Mouse (Mus musculus): ENCODE measurements around the gene Tecpr1. TPM values are rescaled to one million over a fixed set of nuclear protein-coding genes. Genes with fewer than 3 reads are reported as not detected.

Gene Tecpr1
- polyA plus RNA-seq, 1 experiment from 2014 or later: 18.4 TPM

- DNase-seq (ENCODE audit: low spot score) (no peak), ATAC-seq (ENCODE audit: insufficient read depth, low FRiP score, low TSS enrichment) (no peak)
- Histone ChIP-seq H3K27ac (ENCODE audit: low read depth, low read length) (no peak overlapping the region), H3K4me3 (ENCODE audit: low read depth, low read length) (no peak overlapping the region), H3K27me3 (ENCODE audit: control insufficient read depth, insufficient read depth, low read length) (no peaks in the 10 kb centered on the region), H3K9me3 (ENCODE audit: control insufficient read depth, low read length) (no peaks in the 10 kb centered on the region), H3K4me2 (ENCODE audit: low read depth) (no peak overlapping the region), H3K36me3 (ENCODE audit: control insufficient read depth, insufficient read depth, low read length) (no peaks in the 10 kb centered on the region), H3K9ac (ENCODE audit: low read length) (no peak overlapping the region), H3K4me1 (ENCODE audit: control insufficient read depth, insufficient read depth, low read length) (no peaks in the 10 kb centered on the region)
- WGBS: 88% methylated on average over 7 of the region's 7 CpGs
These were observed 6.8 kb upstream of the Tecpr1 start for GRCm38 (mm10) chr5:144230216-144230615.

- no peaks in the 10 kb centered on the region for H3K9me3 ChIP-seq (ENCODE audit: control insufficient read depth, low read length)
- H3K4me3 ChIP-seq (ENCODE audit: low read depth, low read length): no peak overlapping the region
- H3K9ac ChIP-seq (ENCODE audit: low read length): no peak overlapping the region
- ATAC-seq (ENCODE audit: insufficient read depth, low FRiP score, low TSS enrichment): no peak
- no peak overlapping the region for H3K27ac ChIP-seq (ENCODE audit: low read depth, low read length)
- no peak for DNase-seq (ENCODE audit: low spot score)
- WGBS: 27% methylated on average over 11 of the region's 11 CpGs
- H3K36me3 ChIP-seq (ENCODE audit: control insufficient read depth, insufficient read depth, low read length): no peaks in the 10 kb centered on the region
- H3K4me1 ChIP-seq (ENCODE audit: control insufficient read depth, insufficient read depth, low read length): peaks cover 5% of the 10 kb centered on the region
- H3K4me2 ChIP-seq (ENCODE audit: low read depth): no peak overlapping the region
- H3K27me3 ChIP-seq (ENCODE audit: control insufficient read depth, insufficient read depth, low read length): no peaks in the 10 kb centered on the region
These were observed 2.8 kb upstream of the Tecpr1 start for GRCm38 (mm10) chr5:144226220-144226619.

- H3K9me3 ChIP-seq (ENCODE audit: control insufficient read depth, low read length): no peaks in the 10 kb centered on the region
- no peak for DNase-seq (ENCODE audit: low spot score)
- peak overlapping the region; percentile 78 for H3K9ac ChIP-seq (ENCODE audit: low read length)
- ATAC-seq (ENCODE audit: insufficient read depth, low FRiP score, low TSS enrichment): peak; percentile 46; the same call in 1 of the 2 replicates
- WGBS: 23% methylated on average over 18 of the region's 18 CpGs
- no peaks in the 10 kb centered on the region for H3K27me3 ChIP-seq (ENCODE audit: control insufficient read depth, insufficient read depth, low read length)
- no peaks in the 10 kb centered on the region for H3K36me3 ChIP-seq (ENCODE audit: control insufficient read depth, insufficient read depth, low read length)
- peaks cover 5% of the 10 kb centered on the region for H3K4me1 ChIP-seq (ENCODE audit: control insufficient read depth, insufficient read depth, low read length)
- H3K27ac ChIP-seq (ENCODE audit: low read depth, low read length): peak overlapping the region; percentile 29; the same call in 1 of the 2 replicates
- peak overlapping the region; percentile 77 for H3K4me2 ChIP-seq (ENCODE audit: low read depth)
- H3K4me3 ChIP-seq (ENCODE audit: low read depth, low read length): peak overlapping the region; percentile 61
These were observed 743 bp upstream of the Tecpr1 start for GRCm38 (mm10) chr5:144223899-144224816.

- Histone ChIP-seq H3K4me1 (ENCODE audit: control insufficient read depth, insufficient read depth, low read length) (peaks cover 5% of the 10 kb centered on the region), H3K9me3 (ENCODE audit: control insufficient read depth, low read length) (no peaks in the 10 kb centered on the region), H3K9ac (ENCODE audit: low read length) (peak overlapping the region; percentile 73), H3K36me3 (ENCODE audit: control insufficient read depth, insufficient read depth, low read length) (no peaks in the 10 kb centered on the region), H3K4me2 (ENCODE audit: low read depth) (peak overlapping the region; percentile 77), H3K4me3 (ENCODE audit: low read depth, low read length) (peak overlapping the region; percentile 61), H3K27me3 (ENCODE audit: control insufficient read depth, insufficient read depth, low read length) (no peaks in the 10 kb centered on the region), H3K27ac (ENCODE audit: low read depth, low read length) (no peak overlapping the region)
- 3% methylated on average over 25 of the region's 25 CpGs for WGBS
- DNase-seq (ENCODE audit: low spot score) (no peak), ATAC-seq (ENCODE audit: insufficient read depth, low FRiP score, low TSS enrichment) (no peak; the same call in 1 of the 2 replicates)
These were observed 458 bp downstream of the Tecpr1 start for GRCm38 (mm10) chr5:144222811-144223502.

GRCm38 (mm10) chr5:144221305-144221704 is 2.1 kb downstream of the Tecpr1 start:
- Histone ChIP-seq H3K9ac (ENCODE audit: low read length) (no peak overlapping the region), H3K36me3 (ENCODE audit: control insufficient read depth, insufficient read depth, low read length) (no peaks in the 10 kb centered on the region), H3K27ac (ENCODE audit: low read depth, low read length) (no peak overlapping the region), H3K4me3 (ENCODE audit: low read depth, low read length) (no peak overlapping the region), H3K4me2 (ENCODE audit: low read depth) (no peak overlapping the region), H3K9me3 (ENCODE audit: control insufficient read depth, low read length) (no peaks in the 10 kb centered on the region), H3K4me1 (ENCODE audit: control insufficient read depth, insufficient read depth, low read length) (peaks cover 5% of the 10 kb centered on the region), H3K27me3 (ENCODE audit: control insufficient read depth, insufficient read depth, low read length) (no peaks in the 10 kb centered on the region)
- DNase-seq (ENCODE audit: low spot score) (no peak), ATAC-seq (ENCODE audit: insufficient read depth, low FRiP score, low TSS enrichment) (no peak)
- WGBS: 76% methylated on average over 4 of the region's 4 CpGs

GRCm38 (mm10) chr5:144219936-144220335 is 3.5 kb downstream of the Tecpr1 start:
- WGBS: 91% methylated on average over 5 of the region's 5 CpGs

GRCm38 (mm10) chr5:144219306-144219705 is 4.1 kb downstream of the Tecpr1 start:
- no peaks in the 10 kb centered on the region for H3K9me3 ChIP-seq (ENCODE audit: control insufficient read depth, low read length)
- peaks cover 5% of the 10 kb centered on the region for H3K4me1 ChIP-seq (ENCODE audit: control insufficient read depth, insufficient read depth, low read length)
- H3K9ac ChIP-seq (ENCODE audit: low read length): no peak overlapping the region
- H3K27me3 ChIP-seq (ENCODE audit: control insufficient read depth, insufficient read depth, low read length): no peaks in the 10 kb centered on the region
- no peak overlapping the region for H3K27ac ChIP-seq (ENCODE audit: low read depth, low read length)
- H3K4me2 ChIP-seq (ENCODE audit: low read depth): no peak overlapping the region
- 81% methylated on average over 12 of the region's 12 CpGs for WGBS
- ATAC-seq (ENCODE audit: insufficient read depth, low FRiP score, low TSS enrichment) (no peak), DNase-seq (ENCODE audit: low spot score) (peak; percentile 8)
- H3K36me3 ChIP-seq (ENCODE audit: control insufficient read depth, insufficient read depth, low read length): no peaks in the 10 kb centered on the region
- no peak overlapping the region for H3K4me3 ChIP-seq (ENCODE audit: low read depth, low read length)

More at GRCm38 (mm10) chr5:144219936-144220335, 3.5 kb downstream of the Tecpr1 start:
- no peaks in the 10 kb centered on the region for H3K27me3 ChIP-seq (ENCODE audit: control insufficient read depth, insufficient read depth, low read length)
- no peak for ATAC-seq (ENCODE audit: insufficient read depth, low FRiP score, low TSS enrichment)
- peak; percentile 2 for DNase-seq (ENCODE audit: low spot score)
- H3K36me3 ChIP-seq (ENCODE audit: control insufficient read depth, insufficient read depth, low read length): no peaks in the 10 kb centered on the region
- H3K4me2 ChIP-seq (ENCODE audit: low read depth): no peak overlapping the region
- H3K9me3 ChIP-seq (ENCODE audit: control insufficient read depth, low read length): no peaks in the 10 kb centered on the region
- no peak overlapping the region for H3K27ac ChIP-seq (ENCODE audit: low read depth, low read length)
- no peak overlapping the region for H3K4me3 ChIP-seq (ENCODE audit: low read depth, low read length)
- H3K9ac ChIP-seq (ENCODE audit: low read length): no peak overlapping the region
- peaks cover 5% of the 10 kb centered on the region for H3K4me1 ChIP-seq (ENCODE audit: control insufficient read depth, insufficient read depth, low read length)

GRCm38 (mm10) chr5:144218061-144218460 is 5.4 kb downstream of the Tecpr1 start:
- DNase-seq (ENCODE audit: low spot score): peak; percentile 4
- no peak overlapping the region for H3K4me3 ChIP-seq (ENCODE audit: low read depth, low read length)
- no peak overlapping the region for H3K4me2 ChIP-seq (ENCODE audit: low read depth)
- H3K4me1 ChIP-seq (ENCODE audit: control insufficient read depth, insufficient read depth, low read length): peaks cover 5% of the 10 kb centered on the region
- no peak overlapping the region for H3K27ac ChIP-seq (ENCODE audit: low read depth, low read length)
- no peaks in the 10 kb centered on the region for H3K36me3 ChIP-seq (ENCODE audit: control insufficient read depth, insufficient read depth, low read length)
- no peaks in the 10 kb centered on the region for H3K9me3 ChIP-seq (ENCODE audit: control insufficient read depth, low read length)
- 91% methylated on average over 7 of the region's 7 CpGs for WGBS
- no peaks in the 10 kb centered on the region for H3K27me3 ChIP-seq (ENCODE audit: control insufficient read depth, insufficient read depth, low read length)
- no peak overlapping the region for H3K9ac ChIP-seq (ENCODE audit: low read length)
- no peak for ATAC-seq (ENCODE audit: insufficient read depth, low FRiP score, low TSS enrichment)

All from neural tube, embryonic 11.5 days (tissue).